Mouse (Mus musculus) hindbrain, postnatal 0 days (tissue): Measurements from ENCODE around the gene Arhgap23. TPM values are rescaled to one million over a fixed set of nuclear protein-coding genes. Genes with fewer than 3 reads are reported as not detected.

Experiments used
- ATAC-seq: fragments of 200-750 bp; cut with Nextera tagmentation; 2 replicates; pipeline ENCODE4 v1.8.0; 2017; ENCODE audit warnings: mild to moderate bottlenecking, moderate TSS enrichment, moderate library complexity
- DNase-seq: peaks from one replicate; pipeline ENCODE4 v3.0.0-alpha.2; 2015; ENCODE audit warnings: low spot score
- H3K27ac ChIP-seq: fragments of 300-500 bp; sonication (generic); 2 replicates; pipeline ENCODE4 v1.5.1; 2014; ENCODE audit warnings: mild to moderate bottlenecking
- H3K27me3 ChIP-seq: fragments of 300-500 bp; sonication (generic); 2 replicates; pipeline ENCODE4 v1.6.1; 2014; ENCODE audit warnings: low read length, mixed read lengths; ENCODE audit not compliant: insufficient read depth
- H3K36me3 ChIP-seq: fragments of 300-500 bp; sonication (generic); 2 replicates; pipeline ENCODE4 v1.6.1; 2014; ENCODE audit warnings: low read length, mixed read lengths; ENCODE audit not compliant: insufficient read depth
- H3K4me1 ChIP-seq: fragments of 300-500 bp; sonication (generic); 2 replicates; pipeline ENCODE4 v1.6.1; 2014; ENCODE audit warnings: antibody characterized with exemption, low read length, mixed read lengths; ENCODE audit not compliant: insufficient read depth
- H3K4me2 ChIP-seq: fragments of 300-500 bp; sonication (generic); 2 replicates; pipeline ENCODE4 v1.6.1; 2014; ENCODE audit warnings: low read depth, mild to moderate bottlenecking, low read length, moderate library complexity, mixed read lengths
- H3K4me3 ChIP-seq: fragments of 300-500 bp; sonication (generic); 2 replicates; pipeline ENCODE4 v1.5.1; 2014; ENCODE audit warnings: low read length
- H3K9ac ChIP-seq: fragments of 300-500 bp; sonication (generic); replicated peaks from 2 replicates; pipeline ENCODE4 v1.6.1; 2014; ENCODE audit warnings: mild to moderate bottlenecking, low read length, moderate library complexity, mixed read lengths
- H3K9me3 ChIP-seq: fragments of 300-500 bp; sonication (generic); 2 replicates; pipeline ENCODE4 v1.6.1; 2016; ENCODE audit warnings: low read length, mixed read lengths
- CTCF ChIP-seq: IDR thresholded peaks from 2 replicates; pipeline ENCODE4 v1.5.1; 2016; ENCODE audit warnings: antibody characterized with exemption, control low read depth, low read depth
- WGBS: fragments of 180-500 bp; shearing (Covaris S2); extraction: QIAGEN DNeasy Blood & Tissue Kit; methylation state at CpG from one replicate; pipeline ENCODE4 v1.1.7; 2014; 5-methylcytosine and 5-hydroxymethylcytosine counted together
- polyA plus RNA-seq: library from polyadenylated mRNA; unstranded; fragments of >200 nt; fragmentation: Nextera tagmentation; extraction: Ambion mirVana; gene quantifications from 2 replicates; pipeline ENCODE4 v1.2.1, GENCODE M21; 2015
- total RNA-seq: library from RNA; depleted of rRNA; stranded (reverse); fragments of >200 nt; gene quantifications from 2 replicates; pipeline ENCODE4 v1.2.3, GENCODE M21; 2014

The Arhgap23 gene
- total and polyA plus RNA-seq, 2 experiments from 2014 or later = 7.7 to 75.2 TPM

DNA sequence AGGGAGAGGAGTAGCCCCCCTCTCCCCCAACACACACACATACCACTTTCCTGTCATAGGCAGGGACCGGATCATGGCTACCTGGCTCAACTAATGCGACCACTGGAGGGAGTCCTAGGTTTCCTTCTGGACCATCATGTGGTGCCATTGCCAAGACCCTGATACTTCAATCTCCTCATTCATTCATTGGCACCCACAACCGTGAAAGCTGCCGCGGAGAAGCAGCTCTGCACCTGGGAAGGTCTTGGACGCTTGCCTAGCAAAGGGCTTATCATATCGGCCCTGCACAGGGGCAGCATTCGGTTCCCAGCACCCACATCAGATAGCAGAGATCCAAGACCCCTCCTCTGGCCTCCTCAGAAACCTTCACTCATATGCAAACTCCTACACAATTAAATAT, 91.0 kb downstream of the Arhgap23 start:
- Histone ChIP-seq H3K27me3 (no peaks in the 10 kb centered on the region), H3K4me2 (no peak overlapping the region), H3K9me3 (no peaks in the 10 kb centered on the region), H3K27ac (no peak overlapping the region), H3K9ac (no peak overlapping the region), H3K36me3 (no peaks in the 10 kb centered on the region), H3K4me3 (no peak overlapping the region), H3K4me1 (0 out of 2 replicates have a peak, but pooled peaks cover 4% of the 10 kb centered on the region)
- 34% methylated on average over 8 of the region's 8 CpGs for WGBS
- ATAC-seq (0 out of 2 replicates have a peak, but pooled peaks have one; percentile 35), DNase-seq (peak; percentile 55)
- TF ChIP-seq CTCF = peak; percentile 51

DNA sequence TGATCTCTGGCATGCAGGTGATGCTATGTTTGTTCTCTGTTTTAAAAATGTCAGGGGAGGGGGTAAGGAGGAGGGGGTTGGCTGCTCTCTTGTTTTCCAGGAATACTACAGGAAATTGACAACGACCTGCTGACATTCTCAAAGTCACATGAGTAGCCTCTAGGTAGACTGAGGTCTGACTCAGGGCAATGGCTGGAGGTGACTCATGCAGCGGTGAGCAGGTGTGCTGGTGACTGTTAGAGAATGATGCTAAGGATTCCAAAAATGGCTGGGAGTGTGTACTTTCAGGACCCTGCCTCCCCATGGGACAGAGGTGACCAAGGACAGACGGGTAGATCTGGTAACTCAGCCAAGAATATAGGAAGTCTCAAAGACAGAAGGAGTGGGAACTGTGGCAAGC, 92.9 kb downstream of the Arhgap23 start:
- 79% methylated on average over 3 of the region's 3 CpGs for WGBS
- ATAC-seq = no peak
- H3K27ac ChIP-seq = 0 out of 2 replicates have a peak overlapping the region, but pooled peaks have one; percentile 36

DNA sequence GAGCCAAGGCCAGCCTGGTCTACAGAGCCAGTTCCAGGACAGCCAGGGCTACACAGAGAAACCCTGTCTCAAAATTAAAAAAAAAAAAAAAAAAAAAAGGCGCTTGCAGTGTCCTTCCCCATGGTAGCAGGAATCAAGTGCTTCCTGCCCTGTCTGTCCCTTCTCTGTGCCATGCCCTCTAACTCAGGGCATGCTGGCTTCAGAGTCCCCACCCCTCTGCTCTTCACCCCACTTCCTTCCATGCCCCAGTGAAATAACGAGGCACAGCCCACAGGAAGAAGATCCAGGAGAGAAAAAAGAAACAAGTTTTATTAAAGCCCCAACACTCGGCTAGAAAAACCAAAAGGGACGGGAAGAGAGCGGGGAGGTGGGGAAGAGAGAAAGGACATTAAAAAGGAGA, 93.7 kb downstream of the Arhgap23 start:
- no peak for TF ChIP-seq CTCF
- no peak overlapping the region for H3K9ac ChIP-seq
- no peak overlapping the region for H3K27ac ChIP-seq
- H3K9me3 ChIP-seq = no peaks in the 10 kb centered on the region
- H3K36me3 ChIP-seq = no peaks in the 10 kb centered on the region
- H3K4me3 ChIP-seq = no peak overlapping the region
- ATAC-seq (no peak), DNase-seq (no peak)
- H3K4me2 ChIP-seq = no peak overlapping the region
- 55% methylated on average over 5 of the region's 5 CpGs for WGBS
- no peaks in the 10 kb centered on the region for H3K27me3 ChIP-seq
- 0 out of 2 replicates have a peak, but pooled peaks cover 4% of the 10 kb centered on the region for H3K4me1 ChIP-seq

More for the DNA sequence above, 92.9 kb downstream of the Arhgap23 start:
- TF ChIP-seq CTCF = no peak
- no peaks in the 10 kb centered on the region for H3K36me3 ChIP-seq
- DNase-seq = no peak
- H3K4me1 ChIP-seq = 0 out of 2 replicates have a peak, but pooled peaks cover 4% of the 10 kb centered on the region
- no peaks in the 10 kb centered on the region for H3K27me3 ChIP-seq
- no peaks in the 10 kb centered on the region for H3K9me3 ChIP-seq
- no peak overlapping the region for H3K4me2 ChIP-seq
- H3K4me3 ChIP-seq = no peak overlapping the region
- H3K9ac ChIP-seq = no peak overlapping the region

DNA sequence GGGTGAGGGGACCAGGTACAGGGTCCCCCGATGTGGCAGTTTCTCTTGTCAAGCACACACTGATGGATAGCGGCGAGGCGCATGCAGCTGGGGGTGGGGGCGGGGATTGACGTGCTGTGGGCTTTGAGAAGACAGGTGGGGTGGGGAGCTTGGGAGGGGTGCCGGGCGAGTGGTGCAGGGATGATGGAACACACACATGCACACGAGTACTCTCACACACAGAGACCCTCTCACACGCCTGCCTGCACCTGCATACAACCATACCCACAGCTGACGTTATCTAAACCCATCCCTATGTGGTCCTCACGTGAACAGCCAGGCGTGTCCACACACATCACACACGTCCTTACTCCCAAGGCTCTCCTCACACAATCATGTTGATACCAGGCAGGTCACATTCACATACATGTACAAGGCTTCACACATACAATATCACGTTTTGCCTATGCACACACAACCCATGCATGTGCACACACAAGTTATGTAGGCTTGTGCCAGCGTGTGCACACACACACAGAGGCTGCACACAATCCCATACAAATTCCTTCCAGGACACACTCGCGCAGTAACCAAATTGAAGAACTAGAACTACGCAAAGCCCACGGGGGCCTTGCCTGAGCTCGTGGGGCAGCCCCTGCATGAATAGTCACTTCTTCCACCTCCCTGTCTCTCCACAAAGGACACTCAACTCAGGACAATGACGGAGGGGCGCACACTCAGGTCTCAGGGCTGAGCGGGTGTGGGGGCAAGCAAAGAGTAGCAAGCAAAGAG, 94.6 kb downstream of the Arhgap23 start:
- H3K4me2 ChIP-seq = no peak overlapping the region
- no peaks in the 10 kb centered on the region for H3K27me3 ChIP-seq
- 0 out of 2 replicates have a peak, but pooled peaks cover 4% of the 10 kb centered on the region for H3K4me1 ChIP-seq
- no peak overlapping the region for H3K9ac ChIP-seq
- H3K4me3 ChIP-seq = no peak overlapping the region
- no peak overlapping the region; the same call in 1 of the 2 replicates for H3K27ac ChIP-seq
- ATAC-seq (peak; percentile 52), DNase-seq (no peak)
- H3K36me3 ChIP-seq = no peaks in the 10 kb centered on the region
- 42% methylated on average over 24 of the region's 24 CpGs for WGBS
- no peak for TF ChIP-seq CTCF
- no peaks in the 10 kb centered on the region for H3K9me3 ChIP-seq

DNA sequence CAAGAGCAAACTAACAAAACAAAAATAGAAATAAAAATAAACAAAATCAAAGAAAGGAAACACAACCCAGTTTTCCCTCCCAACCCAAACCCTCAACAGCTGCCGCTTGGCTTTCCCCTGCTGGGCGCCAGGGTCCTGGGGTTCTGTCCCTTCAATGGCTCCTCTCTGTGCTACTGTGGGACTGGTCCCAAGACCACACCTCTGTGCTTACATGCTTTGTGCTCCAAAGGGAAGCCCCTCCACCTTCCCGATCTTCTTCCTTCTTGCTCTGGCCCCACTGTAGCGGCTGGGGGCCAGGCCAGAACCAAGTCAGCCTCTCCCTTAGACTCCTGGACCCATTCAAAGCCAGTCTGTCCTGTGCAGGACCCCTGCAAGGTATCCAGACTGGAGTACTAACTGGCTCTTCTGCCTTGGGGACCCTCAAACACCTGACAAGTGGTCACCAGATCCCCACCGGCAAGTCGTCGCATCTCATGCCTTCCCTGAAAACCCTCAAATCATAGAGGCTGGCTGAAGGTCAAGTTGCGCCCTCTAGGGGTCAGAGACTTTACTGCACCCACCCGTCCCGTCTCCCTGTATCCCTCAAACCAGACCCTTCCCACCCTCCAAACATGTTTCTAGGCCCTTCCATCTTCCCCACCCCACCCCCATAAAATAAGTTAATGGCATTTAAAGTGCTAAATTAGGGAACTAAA, 95.8 kb downstream of the Arhgap23 start:
- Histone ChIP-seq H3K9ac (no peak overlapping the region), H3K27me3 (no peaks in the 10 kb centered on the region), H3K4me1 (0 out of 2 replicates have a peak, but pooled peaks cover 4% of the 10 kb centered on the region), H3K4me2 (no peak overlapping the region), H3K36me3 (peaks cover 6% of the 10 kb centered on the region; the same call in 1 of the 2 replicates), H3K9me3 (no peaks in the 10 kb centered on the region), H3K4me3 (no peak overlapping the region), H3K27ac (peak overlapping the region; percentile 37; the same call in 1 of the 2 replicates)
- DNase-seq (peak; percentile 74), ATAC-seq (peak; percentile 41; the same call in 1 of the 2 replicates)
- WGBS = 23% methylated on average over 10 of the region's 10 CpGs
- peak; percentile 83 for TF ChIP-seq CTCF

DNA sequence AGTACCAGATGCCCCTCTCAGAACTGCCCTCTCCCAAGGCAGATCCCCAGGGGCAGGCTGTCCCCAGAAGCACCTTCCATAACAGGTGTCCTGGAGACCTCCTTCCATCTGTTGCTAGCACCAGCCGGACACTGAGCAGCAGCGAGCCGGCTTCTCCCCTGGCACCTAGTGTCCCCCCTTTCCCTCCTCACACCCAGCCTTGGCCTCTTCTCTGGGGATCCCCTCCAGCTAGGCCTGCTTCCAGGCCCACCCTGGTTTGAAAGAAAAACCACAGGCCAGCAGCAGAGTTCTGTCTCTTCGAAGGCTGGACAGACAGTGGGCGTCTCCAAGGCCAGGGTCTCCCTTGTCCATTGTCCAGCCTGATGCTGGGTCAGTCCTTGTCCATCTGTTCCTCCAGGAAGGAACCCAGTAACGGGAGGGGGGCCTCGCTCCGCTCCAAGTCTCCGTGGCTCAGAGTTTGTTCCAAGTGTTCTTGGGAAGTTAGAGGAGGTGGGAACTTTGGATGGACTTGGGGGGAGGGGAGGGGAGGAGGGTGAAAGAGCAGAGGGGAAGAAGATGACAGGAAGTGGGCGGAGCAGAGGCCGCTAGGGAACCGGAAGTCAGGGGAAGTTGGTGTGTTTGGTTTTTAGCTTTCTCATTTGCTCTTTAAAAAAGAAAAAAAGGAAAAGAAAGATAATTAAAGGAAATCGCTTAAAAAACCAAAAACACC, 96.5 kb downstream of the Arhgap23 start:
- peak overlapping the region; percentile 37; the same call in 1 of the 2 replicates for H3K27ac ChIP-seq
- ATAC-seq = 0 out of 2 replicates have a peak, but pooled peaks have one; percentile 25

More for the DNA sequence above, 96.5 kb downstream of the Arhgap23 start:
- TF ChIP-seq CTCF = no peak
- H3K4me2 ChIP-seq = no peak overlapping the region
- no peaks in the 10 kb centered on the region for H3K27me3 ChIP-seq
- WGBS = 29% methylated on average over 13 of the region's 13 CpGs
- peaks cover 6% of the 10 kb centered on the region; the same call in 1 of the 2 replicates for H3K36me3 ChIP-seq
- DNase-seq = peak; percentile 35
- no peaks in the 10 kb centered on the region for H3K9me3 ChIP-seq
- H3K4me1 ChIP-seq = 0 out of 2 replicates have a peak, but pooled peaks cover 4% of the 10 kb centered on the region
- no peak overlapping the region for H3K4me3 ChIP-seq
- no peak overlapping the region for H3K9ac ChIP-seq
